Mouse (Mus musculus) testis, adult 2 months (tissue): Measurements from ENCODE around the gene Lipt2.

Experiments used
- CTCF ChIP-seq: fragments of 200-500 bp; IDR thresholded peaks from 2 replicates; pipeline ENCODE4 v1.5.1; 2012; ENCODE audit warnings: low read depth, mild to moderate bottlenecking, inconsistent platforms, low read length, moderate library complexity; ENCODE audit not compliant: control insufficient read depth, insufficient read depth, insufficient replicate concordance
- POLR2A ChIP-seq: fragments of 200-500 bp; IDR thresholded peaks from 2 replicates; pipeline ENCODE4 v1.6.1; 2012; ENCODE audit warnings: low read depth, mild to moderate bottlenecking, inconsistent platforms, low read length, moderate library complexity; ENCODE audit not compliant: control insufficient read depth

DNA sequence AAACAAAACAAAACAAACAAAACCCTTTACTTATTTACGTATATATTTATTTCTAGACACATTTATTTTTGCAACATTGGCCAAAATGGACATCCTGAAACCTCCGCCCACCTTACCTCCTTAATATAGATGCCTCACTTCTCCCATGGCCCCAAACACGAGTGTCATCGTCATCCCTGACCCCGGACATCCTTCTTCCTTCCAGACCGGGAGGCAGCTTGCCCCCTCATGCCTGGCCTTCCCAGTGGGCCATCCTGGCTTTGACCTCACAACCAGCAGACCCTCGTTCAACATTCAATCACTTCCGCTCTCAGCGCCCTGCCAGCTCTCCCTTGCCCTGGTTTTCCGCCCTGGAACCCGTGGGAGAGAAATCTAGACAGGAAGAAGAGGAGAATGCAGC, 8.5 kb upstream of the Lipt2 start:
- TF ChIP-seq POLR2A (no peak), CTCF (no peak)
